Comparison of ENCODE assay signal across 8 mouse cellular contexts in the genomic region with DNA sequence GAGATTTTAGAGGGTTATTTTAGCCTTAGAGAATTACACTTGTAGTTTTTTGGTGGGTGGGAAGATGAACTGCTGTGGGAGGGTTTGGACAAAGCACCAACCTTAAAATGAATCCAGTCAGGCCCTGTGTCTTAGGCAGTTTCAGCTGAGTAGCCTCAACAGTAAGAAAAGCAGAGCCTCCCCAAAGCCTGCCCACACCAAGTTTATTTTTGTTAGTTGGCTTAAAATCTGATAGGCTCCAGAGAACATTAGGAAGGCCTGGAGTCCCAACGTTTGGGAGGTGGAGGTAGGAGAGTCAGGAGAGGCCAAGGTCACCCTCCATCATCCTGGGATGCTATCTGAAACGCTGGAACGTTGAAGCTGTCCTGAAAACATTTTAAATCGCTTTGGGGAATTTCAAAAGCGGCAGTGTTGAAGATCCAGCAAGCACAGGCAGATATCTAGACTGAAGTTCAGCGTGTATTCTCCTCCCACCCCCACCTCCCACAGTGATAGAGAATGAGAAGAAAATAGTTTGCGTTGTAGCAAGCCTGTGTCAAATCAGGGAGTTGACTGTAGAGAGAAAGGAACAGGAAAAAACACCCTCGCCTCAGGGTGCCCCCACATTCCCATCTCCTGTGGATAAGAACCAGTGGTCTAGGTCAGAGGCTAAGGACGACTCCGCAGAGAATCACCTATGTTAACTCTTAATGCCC. TPM values are rescaled to one million over a fixed set of nuclear protein-coding genes. Genes with fewer than 3 reads are reported as not detected.
DNase-seq lines count a peak whose midpoint lies in the region; ATAC-seq and TF ChIP-seq lines count a peak whose summit lies in the region.

No protein-coding gene starts in this region.

- peaks cover 32% of the 10 kb centered on the region for H3K4me1 ChIP-seq in kidney, embryonic 14.5 days (ENCODE audit: control insufficient read depth, insufficient read depth, low read length)
- 0 out of 2 replicates have a peak, but pooled peaks cover 4% of the 10 kb centered on the region for H3K4me1 ChIP-seq in forebrain, postnatal 0 days (ENCODE audit: insufficient read depth)
- peaks cover 31% of the 10 kb centered on the region for H3K4me1 ChIP-seq in midbrain, embryonic 12.5 days

- H3K27ac ChIP-seq in kidney, embryonic 14.5 days (ENCODE audit: low read depth, low read length) = peak overlapping the region; percentile 48; the same call in 1 of the 2 replicates
- H3K27ac ChIP-seq in forebrain, postnatal 0 days (ENCODE audit: low read depth, low read length) = no peak overlapping the region
- H3K27ac ChIP-seq in midbrain, embryonic 12.5 days (replicated peaks) = no peak overlapping the region

- H3K9me3 ChIP-seq in kidney, embryonic 14.5 days (ENCODE audit: control insufficient read depth, low read length) = no peaks in the 10 kb centered on the region
- no peaks in the 10 kb centered on the region for H3K9me3 ChIP-seq in forebrain, postnatal 0 days (ENCODE audit: low read length)
- no peaks in the 10 kb centered on the region for H3K9me3 ChIP-seq in midbrain, embryonic 12.5 days

- ATAC-seq in kidney, embryonic 14.5 days (ENCODE audit: low FRiP score, low TSS enrichment) = peak; percentile 15; the same call in 1 of the 2 replicates
- no peak for ATAC-seq in forebrain, postnatal 0 days
- ATAC-seq in midbrain, embryonic 12.5 days (ENCODE audit: low FRiP score, low read depth) = no peak
- no peak for ATAC-seq in megakaryocyte, adult 5-6 weeks (ENCODE audit: poor library complexity, severe bottlenecking)

- no peak for DNase-seq in kidney, postnatal 36 days
- peak; percentile 47 for DNase-seq in adipocyte (ENCODE audit: low spot score)
- no peak for DNase-seq in forebrain, postnatal 0 days
- DNase-seq in B cell, adult 2 months = no peak
- no peak for DNase-seq in cerebellum, postnatal 4 days (ENCODE audit: low spot score in 2 of 2)

- no peak for TF ChIP-seq CTCF in forebrain, postnatal 0 days (IDR thresholded peaks at IDR 0.05; ENCODE audit: low read depth)

- no peaks in the 10 kb centered on the region for H3K27me3 ChIP-seq in kidney, embryonic 14.5 days (ENCODE audit: control insufficient read depth, insufficient read depth, low read length)
- H3K27me3 ChIP-seq in forebrain, postnatal 0 days (ENCODE audit: insufficient read depth, low read length) = 0 out of 2 replicates have a peak, but pooled peaks cover 5% of the 10 kb centered on the region
- H3K27me3 ChIP-seq in midbrain, embryonic 12.5 days = peaks cover 19% of the 10 kb centered on the region

- WGBS in kidney, embryonic 14.5 days = 2% methylated on average over 10 of the region's 10 CpGs
- 6% methylated on average over 10 of the region's 10 CpGs for WGBS in forebrain, postnatal 0 days
- 9% methylated on average over 10 of the region's 10 CpGs for WGBS in midbrain, embryonic 12.5 days

- peaks cover 10% of the 10 kb centered on the region for H3K36me3 ChIP-seq in kidney, embryonic 14.5 days (ENCODE audit: control insufficient read depth, insufficient read depth, low read length)
- H3K36me3 ChIP-seq in forebrain, postnatal 0 days (ENCODE audit: insufficient read depth) = peaks cover 8% of the 10 kb centered on the region; the same call in 1 of the 2 replicates
- H3K36me3 ChIP-seq in midbrain, embryonic 12.5 days = peaks cover 2% of the 10 kb centered on the region; the same call in 1 of the 2 replicates

- H3K9ac ChIP-seq in kidney, embryonic 14.5 days (ENCODE audit: low read depth, low read length) = peak overlapping the region; percentile 63; the same call in 1 of the 2 replicates
- H3K9ac ChIP-seq in forebrain, postnatal 0 days = peak overlapping the region; percentile 74
- H3K9ac ChIP-seq in midbrain, embryonic 12.5 days (replicated peaks) = peak overlapping the region; percentile 79

- peak overlapping the region; percentile 84 for H3K4me2 ChIP-seq in kidney, embryonic 14.5 days (replicated peaks; ENCODE audit: low read depth, low read length)
- peak overlapping the region; percentile 87 for H3K4me2 ChIP-seq in forebrain, postnatal 0 days (ENCODE audit: low read depth)
- H3K4me2 ChIP-seq in midbrain, embryonic 12.5 days (replicated peaks) = peak overlapping the region; percentile 62

- peak overlapping the region; percentile 67 for H3K4me3 ChIP-seq in kidney, embryonic 14.5 days (ENCODE audit: low read length)
- peak overlapping the region; percentile 63 for H3K4me3 ChIP-seq in forebrain, postnatal 0 days (ENCODE audit: low read depth, low read length)
- peak overlapping the region; percentile 57 for H3K4me3 ChIP-seq in midbrain, embryonic 12.5 days

RNA-seq across cellular contexts. Expression of a gene that starts 1.3 kb away (rescaled TPM):
- 578 and 592 TPM in 2 replicates for polyA plus RNA-seq in kidney, embryonic 14.5 days (2014; fragmentation: Nextera tagmentation; extraction: Ambion mirVana)
- total RNA-seq in forebrain, postnatal 0 days (2014; rRNA removed) = 158 and 164 TPM in 2 replicates
- 426 and 454 TPM in 2 replicates for polyA plus RNA-seq in forebrain, postnatal 0 days (2015; fragmentation: Nextera tagmentation; extraction: Ambion mirVana)
- polyA plus RNA-seq in midbrain, embryonic 12.5 days (2016; fragmentation: Nextera tagmentation; extraction: Ambion mirVana) = 388 and 389 TPM in 2 replicates
- total RNA-seq in megakaryocyte, adult 5-6 weeks (2015) = 38.8 and 41.7 TPM in 2 replicates
- 26.8 and 28.5 TPM in 2 replicates for total RNA-seq in megakaryocyte, adult 5-6 weeks (2017)

RNA-seq across cellular contexts. Expression of a gene that starts 33.6 kb away (rescaled TPM):
- not detected in 2 replicates for polyA plus RNA-seq in kidney, embryonic 14.5 days (2014; fragmentation: Nextera tagmentation; extraction: Ambion mirVana)
- total RNA-seq in forebrain, postnatal 0 days (2014; rRNA removed) = not detected in 2 replicates
- polyA plus RNA-seq in forebrain, postnatal 0 days (2015; fragmentation: Nextera tagmentation; extraction: Ambion mirVana) = 0.23 TPM in 1 of 2 replicates, not detected in the other
- 0.10 TPM in 1 of 2 replicates, not detected in the other for polyA plus RNA-seq in midbrain, embryonic 12.5 days (2016; fragmentation: Nextera tagmentation; extraction: Ambion mirVana)
- not detected in 2 replicates for total RNA-seq in megakaryocyte, adult 5-6 weeks (2015)
- total RNA-seq in megakaryocyte, adult 5-6 weeks (2017) = not detected in 2 replicates
